Mouse (Mus musculus): ENCODE results near the gene Sapcd2.

The Sapcd2 gene

DNA sequence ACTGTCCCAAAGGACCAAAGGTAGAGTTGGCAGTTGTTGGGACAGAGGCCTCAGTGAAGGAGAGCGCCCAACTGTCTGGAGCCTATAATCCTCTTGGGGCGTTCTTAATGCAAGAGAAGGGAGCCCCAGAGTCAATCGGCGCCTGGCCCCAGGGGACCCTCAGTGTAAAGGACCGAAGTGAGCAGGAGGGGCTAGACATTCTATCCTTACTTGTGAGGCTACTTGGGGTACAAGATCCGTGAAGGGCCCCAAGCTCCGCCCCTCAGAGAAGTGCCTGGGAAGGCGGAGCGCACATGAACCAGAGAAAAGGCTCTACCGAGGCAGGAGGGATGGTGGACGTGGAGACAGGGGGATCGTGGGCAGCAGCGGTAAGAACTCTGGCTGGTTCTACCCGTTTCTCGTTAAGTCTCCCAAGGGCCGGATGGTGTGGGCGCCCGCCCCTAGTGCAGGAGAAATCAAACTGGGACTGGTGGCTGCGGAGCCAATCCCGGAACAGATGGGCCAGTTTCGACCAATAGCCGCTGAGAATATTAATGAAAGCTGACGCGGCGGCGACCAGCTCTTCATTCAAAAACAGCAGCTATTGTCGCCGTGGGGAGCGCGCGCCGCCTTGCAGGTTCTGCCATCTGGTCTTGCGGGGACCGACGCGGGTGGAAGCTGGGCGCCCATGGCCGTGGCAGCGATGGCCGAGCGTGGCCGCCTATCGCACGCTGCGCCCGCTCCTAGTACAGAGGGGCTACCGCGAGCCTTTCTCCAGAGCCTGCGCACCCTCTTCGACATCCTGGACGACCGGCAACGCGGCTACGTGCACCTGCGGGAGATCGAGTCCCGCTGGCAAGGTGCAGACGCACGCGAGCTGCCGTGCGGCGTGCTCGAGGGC lies at the start of gene Sapcd2:
Sapcd2 (plus strand) TSS at position 558 of the 880 bp plus-strand sequence.
- peak; percentile 89 for DNase-seq

DNA sequence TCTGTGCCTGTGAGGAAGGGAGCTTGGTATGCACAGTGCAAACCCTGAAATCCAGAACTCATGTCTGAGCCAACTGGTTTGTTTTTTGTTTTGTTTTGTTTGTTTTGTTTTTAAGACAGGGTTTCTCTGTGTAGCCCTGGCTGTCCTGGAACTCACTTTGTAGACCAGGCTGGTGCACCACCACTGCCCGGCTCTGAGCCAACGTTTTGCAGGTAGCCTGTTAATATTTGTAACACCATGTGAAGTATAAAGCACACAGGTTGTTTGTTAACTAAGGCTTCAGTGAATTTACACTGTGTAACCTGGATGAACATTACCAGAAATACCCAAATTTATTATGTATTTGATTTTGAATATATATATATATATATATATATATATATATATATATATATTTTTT lies 46.1 kb upstream of the Sapcd2 start:
- DNase-seq, result no peak

DNA sequence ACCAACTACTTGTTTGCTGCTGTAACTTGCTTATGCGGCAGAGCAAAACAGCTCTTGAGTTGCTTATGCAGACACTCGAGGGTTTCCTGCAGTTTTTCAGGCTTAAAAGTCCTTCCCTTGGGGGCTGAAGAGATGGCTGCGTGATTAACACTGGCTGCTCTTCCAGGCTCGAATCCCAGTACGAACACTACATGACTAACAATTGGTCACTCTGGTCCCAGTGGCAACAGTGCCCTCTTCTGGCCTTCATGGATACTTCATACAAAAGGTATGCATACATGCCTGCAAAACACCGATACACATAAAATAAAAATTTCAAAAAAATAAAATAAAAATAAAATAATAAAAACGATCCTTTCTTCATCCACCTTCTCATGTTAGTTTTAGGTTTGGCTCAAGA lies 43.7 kb upstream of the Sapcd2 start:
- DNase-seq, result no peak

DNA sequence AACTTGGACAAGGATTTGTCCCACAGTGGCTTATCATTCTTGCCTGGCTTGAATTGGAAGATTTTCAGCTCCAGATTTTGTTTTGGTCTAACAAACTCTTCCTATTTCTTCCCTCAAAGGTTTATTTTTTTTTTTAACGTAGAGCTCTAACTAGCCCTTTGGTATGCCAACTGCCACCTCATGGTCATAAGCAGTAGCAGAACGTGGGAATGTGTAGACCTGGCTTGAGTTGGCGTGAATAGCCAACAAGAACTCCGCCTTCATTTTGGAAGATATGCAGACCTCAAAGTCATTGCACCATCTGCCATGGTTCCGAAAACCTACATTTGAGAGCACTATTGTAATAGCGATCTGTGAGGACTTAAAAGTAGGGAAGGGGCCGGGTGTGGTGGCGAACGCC lies 40.7 kb upstream of the Sapcd2 start:
- no peak for DNase-seq

DNA sequence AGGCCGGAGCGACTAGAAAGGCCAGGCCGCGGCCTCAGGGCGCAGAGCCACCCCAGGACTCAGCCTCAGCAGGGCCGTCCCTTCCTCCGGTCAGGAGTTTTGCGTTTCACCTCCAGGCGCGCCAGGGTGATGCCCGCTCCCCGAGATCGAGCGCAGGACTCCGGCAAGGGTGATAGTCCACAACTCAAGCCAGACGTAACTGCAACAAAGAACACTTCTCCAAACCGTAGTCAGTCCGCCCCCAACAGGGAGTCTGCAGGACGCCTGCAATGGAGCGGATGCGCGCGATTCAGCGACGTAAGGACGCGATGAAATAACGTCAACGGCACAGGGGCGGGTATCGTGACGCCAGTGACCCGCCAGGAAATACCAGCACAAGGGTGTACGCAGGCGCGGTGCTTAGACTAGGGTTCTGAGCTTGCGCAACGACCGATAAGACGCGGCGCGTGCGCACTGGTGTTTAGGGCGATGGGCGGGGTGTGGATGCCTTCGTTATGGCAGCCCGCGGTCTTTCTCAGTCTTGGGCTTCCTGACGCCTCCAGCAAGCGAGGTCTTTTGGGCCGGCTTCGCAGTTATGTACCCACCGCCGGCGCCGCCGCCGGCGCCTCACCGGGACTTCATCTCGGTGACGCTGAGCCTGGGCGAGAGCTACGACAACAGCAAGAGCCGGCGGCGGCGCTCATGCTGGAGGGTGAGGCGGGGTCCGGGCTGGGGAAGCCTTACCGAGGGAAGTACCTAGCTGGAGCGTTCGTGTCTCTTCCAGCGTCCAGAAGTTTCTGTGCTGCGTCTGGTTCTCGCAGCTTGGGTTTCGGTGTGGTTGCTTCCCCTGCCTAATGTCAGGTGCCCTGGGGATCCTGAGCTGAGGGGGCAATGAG lies 39.6 kb upstream of the Sapcd2 start, which contains the start of gene Man1b1:
Man1b1 (plus strand) TSS at position 53 of the 875 bp plus-strand sequence.
- peak; percentile 99 for DNase-seq

DNA sequence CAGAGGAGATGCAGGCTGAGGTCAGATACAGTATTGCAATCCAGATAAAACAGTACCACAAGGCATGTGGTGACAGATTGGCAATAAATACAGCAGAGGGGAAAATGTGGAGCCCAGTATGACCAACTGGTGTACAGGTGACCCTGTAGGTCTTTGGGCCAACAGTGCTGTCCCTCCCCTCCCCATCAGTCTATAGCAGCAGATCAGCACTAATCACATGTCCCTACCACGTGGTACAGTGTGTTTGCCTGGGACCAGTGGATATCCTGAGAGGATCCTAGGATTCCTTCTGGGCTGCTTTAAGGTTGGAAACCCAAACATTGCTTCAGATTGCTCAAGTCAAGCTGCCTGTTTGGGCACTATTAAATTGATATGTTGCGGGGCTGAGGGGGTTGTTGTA lies 38.6 kb upstream of the Sapcd2 start:
- DNase-seq, result no peak

DNA sequence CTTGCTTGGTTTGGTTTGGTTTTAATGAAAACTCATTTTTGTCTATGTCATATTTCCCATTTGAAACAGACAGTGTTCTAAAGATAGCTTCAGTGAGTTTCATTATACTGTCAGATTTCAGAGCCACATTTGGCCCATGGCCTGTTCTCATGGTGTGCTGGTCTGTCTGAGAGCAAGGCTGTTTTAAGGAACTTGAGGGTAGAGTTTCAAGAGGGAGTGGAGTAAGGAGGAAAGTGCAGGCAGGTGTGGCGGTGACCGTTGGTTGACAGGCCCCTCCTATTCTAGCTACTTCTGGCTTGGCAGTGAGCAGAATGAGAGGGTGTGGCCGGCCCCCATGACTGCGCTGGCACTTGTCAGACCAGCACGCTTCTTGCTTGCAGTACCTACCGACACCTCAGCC lies 33.8 kb upstream of the Sapcd2 start:
- DNase-seq, result no peak

DNA sequence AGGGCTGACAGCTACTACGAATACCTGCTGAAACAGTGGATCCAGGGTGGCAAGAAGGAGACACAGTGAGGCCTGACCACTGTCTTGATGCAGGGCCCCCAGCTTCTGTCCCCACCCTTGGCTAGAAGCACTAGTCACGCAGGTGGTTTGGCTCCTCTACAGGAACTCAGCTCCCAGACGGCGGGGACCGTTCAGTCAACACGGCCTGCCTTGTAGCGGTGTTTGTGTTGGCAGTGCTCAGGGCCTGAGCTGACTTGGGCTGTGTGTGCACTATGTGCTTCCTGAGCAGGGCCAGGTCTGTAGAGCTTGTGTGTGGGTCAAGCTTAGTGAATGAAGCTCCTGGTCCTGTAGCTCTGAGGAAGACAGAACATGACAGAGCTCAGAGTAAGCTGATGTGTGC lies 24.0 kb upstream of the Sapcd2 start:
- DNase-seq, result no peak

DNA sequence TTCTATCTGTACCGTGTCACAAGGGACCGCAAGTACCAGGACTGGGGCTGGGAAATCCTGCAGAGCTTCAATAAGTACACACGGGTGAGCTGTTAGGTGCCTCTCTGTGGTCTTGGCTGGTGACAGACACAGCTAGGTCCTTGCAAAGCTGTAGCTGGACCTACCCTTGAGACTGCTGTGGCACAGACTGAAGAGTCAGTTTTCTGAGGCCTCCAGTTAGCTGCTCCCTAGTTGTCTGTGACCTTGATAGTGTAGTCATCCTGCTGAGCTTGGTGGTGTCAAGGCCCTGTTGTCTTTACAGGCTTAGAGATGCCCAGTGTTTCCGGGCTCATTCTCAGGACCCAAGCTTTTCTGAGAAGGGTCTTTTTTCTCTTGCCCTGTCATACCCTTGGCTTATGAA lies 22.6 kb upstream of the Sapcd2 start:
- DNase-seq, result no peak

DNA sequence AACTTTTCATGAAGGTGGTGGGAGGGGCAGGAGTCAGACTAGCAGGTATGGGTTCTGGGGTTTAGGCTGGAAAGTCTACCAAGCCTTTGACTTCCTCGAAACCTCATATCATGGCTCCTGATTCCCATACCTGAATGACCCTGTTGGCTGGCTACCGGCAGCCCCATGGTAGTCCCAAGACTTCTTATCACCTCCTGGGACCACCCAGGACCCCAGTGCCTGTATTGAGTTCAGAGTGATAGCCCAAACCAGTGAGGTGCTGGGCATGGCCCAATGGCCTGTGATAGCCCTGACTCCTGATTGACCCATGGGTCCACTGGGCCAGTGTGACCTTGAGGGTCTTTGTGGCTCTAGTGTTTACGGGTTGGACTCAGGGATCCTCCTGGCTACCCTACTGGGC lies 21.4 kb upstream of the Sapcd2 start:
- DNase-seq, result no peak

DNA sequence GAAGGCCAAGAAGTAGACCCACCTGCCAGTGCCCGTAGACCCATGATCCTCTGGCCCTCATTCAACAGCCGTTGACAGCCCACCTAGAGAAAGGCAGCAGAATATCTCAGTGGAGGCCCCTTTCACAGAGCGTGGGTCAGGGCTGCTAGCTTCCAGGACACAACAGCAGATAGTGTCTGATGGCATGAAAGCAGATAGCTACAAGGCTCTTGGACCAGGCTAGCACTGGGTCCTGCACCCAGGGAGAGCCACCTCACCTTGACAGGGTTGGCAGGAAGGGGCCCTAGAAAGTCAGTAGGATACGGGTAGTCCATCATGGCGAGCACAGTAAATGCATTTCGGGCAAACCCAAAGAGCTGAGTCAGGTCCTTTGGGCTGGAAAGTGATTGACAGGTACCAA lies 17.9 kb upstream of the Sapcd2 start:
- no peak for DNase-seq

DNA sequence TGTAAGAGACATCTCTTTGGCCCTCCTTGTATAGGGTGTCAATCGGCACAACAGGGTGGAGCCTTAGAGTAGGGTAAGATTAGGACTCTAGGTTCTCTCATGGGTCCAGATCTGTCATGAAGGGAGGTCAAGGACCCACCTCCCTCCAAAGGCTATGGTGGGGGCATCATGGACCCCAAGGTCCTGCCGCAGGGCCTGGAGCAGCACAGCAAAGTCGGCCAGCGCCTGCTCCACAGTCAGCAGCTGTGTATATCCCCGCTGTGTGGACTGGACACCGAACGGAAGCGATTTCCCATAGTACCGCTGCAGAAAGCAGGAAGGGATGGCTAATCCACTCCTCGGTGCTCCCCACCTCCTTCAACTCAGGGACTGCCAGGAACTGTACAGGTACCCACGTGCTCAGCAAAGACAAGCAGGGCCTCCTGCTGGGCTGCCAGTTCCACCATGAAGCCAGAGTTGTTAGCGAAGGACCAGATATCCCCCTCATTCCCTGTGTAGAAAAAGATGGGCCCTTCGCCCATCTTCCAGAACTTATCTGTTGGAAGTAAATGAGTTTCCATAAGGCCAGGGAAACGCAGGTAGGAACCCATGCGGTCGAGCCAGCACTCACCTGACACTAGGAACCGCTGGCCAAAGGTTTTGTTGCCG lies 16.6 kb upstream of the Sapcd2 start:
- DNase-seq, result no peak

DNA sequence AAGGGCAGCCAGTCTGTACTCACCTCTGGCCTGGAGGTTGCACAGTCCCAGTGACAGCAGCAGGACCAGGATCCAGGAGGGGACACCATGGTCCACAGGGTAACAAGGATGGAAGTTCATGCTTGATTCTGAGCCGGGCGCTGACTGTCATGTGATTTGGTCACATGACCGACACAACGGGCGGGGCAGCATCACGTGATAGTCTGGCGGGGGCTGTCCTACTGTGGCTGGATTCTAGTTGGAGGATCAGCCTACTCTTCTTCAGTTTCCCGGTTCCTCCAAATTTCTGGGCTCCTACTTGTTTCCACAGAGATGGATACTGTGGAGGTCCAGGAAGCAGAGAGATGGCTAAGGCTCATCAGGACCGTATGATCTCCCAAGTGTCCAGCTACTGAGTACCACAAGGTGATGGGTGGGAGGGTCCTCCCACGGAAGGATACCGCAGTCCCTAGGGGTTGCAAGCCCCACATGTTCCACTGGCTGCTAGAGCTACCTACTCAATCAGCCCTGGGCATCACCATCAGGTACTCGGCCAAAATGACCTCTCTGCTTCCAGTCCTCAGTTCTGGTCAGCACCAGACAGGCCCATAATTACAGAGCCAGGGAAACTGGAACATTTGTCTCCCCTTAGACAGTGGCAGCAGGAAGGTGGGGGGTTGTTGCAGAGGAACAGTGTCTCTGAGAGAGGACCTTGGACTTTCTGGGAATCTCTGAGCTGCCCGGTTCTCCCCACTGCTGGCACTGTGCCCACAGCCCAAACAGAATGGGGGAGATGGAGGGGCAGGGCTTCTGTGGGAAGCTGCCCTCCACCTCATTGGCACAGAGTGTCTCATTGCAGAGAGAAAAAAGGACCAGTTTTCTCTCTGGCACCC lies 15.7 kb upstream of the Sapcd2 start, which contains the start of gene Dpp7:
Dpp7 (minus strand) TSS at position 152 of the 872 bp plus-strand sequence.
- peak; percentile 87 for DNase-seq

DNA sequence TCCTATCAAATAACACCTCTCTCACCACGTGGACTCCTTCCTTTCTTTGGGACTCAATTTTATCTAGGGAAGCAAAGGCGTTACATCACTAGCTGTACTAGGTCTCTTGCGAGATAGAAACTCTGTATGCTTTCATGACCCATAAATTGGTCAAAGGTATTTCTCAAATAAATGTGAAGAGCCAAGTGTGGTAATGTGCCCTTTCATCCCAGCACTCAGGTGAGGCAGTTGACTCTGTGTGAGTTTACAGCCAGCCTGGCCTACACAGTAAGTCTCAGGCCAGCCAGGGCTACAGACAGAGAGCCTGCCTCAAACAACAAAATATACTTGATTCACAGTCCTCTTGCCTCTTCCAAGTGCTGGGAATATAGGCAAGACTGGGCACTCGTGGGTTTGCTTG lies 12.3 kb upstream of the Sapcd2 start:
- no peak for DNase-seq

DNA sequence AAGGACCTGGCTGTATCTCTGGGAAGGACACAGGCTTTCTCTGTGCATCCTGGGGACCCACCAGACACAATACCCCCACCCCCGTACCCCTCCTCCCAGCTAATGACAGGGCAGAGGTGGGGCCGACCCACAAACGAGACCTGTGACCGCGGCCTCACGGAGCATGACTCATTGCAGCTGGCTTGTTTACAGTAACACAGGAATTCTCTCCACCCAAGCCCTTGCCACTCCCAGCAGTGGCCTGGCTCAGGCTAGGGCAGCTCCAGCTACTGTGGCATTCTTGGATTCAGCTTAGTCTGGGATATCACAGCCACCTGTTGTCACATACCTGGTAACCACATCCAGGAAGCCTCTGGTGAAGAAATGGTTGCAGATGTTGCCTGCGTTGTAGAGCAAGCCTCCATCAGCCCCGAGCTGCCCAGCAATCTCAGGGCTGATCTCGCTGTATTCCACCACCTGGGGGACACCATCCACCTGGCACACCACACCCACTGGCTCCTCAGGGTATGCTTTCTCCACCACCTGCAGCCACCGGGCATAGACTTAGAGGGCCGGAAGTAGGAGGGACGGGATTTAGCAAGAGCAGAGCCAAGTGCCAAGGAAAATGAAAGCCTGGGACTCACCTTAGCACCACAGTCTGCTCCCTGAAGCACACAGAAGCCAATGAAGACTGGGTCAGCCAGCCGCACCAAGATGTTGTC lies 8.5 kb upstream of the Sapcd2 start:
- DNase-seq, result no peak

DNA sequence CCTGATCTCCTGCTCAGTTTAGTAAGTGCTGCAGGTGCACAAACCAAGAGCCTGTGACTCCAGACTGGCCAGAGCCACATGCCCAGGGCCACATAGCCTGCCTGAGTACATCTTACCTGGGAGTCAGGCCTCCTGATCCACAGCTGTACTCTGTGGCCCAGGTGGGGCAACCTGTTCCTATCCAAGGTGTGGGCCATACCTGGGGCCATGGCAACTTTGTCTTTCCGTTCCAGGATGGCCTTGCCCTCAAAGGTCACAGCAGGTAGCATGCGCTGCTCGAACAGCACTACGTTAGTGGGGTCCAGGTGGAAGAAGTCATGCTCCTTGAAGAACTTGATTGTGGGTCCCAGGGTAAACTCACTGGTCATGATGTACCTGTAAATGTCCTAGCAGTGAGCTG lies 7.8 kb upstream of the Sapcd2 start:
- DNase-seq, result no peak

DNA sequence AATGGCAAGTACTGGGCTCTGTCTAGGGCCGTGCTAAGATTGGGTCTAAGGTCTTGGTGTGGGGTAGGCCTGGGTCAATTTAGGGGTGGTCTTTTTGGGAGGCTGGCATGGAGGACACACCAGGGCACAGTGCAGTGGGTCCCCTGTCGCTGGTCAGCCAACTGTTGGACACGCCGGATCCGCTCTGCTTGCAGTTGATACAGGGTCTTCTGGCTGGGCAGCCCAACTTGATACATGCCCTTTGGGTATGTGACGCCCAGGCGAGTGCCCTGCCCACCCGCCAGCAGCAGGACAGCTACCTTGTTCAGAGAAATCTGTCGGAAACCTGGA lies 7.4 kb upstream of the Sapcd2 start:
- DNase-seq, result no peak

DNA sequence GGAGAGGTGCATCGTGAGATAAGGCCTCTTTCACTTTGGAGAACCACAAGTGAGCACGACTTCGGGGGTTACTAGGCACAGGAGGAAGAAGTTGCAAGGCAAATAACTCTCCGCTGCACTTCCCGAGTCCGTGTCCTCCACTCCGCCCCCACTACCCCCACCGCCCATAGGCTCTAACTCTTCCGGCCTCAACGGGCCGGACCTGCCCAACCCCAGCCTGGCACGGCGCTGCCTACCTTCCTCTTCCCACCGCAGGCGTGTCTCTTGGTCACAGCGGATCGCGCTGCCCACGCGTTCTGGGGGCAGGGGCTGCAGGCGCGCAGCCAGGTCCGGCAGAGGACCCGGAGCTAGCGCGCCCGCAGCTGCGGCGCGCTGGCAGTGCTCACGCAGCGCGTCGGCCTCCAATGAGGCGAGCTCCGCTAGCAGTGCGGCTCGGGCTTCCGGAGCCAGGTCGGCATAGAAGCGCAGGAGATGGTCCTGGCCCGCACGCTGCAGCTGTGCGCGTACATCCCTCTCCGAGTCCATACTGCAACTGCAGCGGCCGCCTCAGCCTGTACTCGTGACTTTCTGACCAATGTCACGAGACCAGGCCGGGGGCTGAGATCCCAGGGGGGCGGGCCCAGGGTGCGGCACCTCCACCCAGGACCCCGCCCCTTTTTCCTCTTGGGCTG lies 6.9 kb upstream of the Sapcd2 start, which contains the start of gene Uap1l1:
Uap1l1 (minus strand) TSS at position 592 of the 671 bp plus-strand sequence.
- peak; percentile 65 for DNase-seq

DNA sequence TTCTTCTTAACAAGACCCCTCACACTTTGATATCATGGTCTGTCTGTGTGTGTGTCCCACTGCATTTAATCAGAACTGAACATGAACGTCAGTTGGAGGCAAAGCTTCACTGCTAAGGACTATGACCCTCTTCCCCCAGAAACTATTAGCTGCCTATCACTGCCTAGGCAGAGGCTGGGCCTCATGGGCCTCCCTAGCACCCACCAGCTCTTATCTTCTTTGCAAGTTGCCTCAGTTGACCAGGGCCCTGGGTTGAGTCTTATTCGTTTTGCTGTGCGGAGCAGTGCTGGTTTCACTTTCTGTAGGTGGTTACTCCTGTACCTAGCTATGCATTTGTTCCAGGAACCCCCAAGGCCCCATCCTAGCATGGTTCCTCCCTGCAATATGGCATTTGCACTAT lies 2.1 kb upstream of the Sapcd2 start:
- DNase-seq, result no peak

DNA sequence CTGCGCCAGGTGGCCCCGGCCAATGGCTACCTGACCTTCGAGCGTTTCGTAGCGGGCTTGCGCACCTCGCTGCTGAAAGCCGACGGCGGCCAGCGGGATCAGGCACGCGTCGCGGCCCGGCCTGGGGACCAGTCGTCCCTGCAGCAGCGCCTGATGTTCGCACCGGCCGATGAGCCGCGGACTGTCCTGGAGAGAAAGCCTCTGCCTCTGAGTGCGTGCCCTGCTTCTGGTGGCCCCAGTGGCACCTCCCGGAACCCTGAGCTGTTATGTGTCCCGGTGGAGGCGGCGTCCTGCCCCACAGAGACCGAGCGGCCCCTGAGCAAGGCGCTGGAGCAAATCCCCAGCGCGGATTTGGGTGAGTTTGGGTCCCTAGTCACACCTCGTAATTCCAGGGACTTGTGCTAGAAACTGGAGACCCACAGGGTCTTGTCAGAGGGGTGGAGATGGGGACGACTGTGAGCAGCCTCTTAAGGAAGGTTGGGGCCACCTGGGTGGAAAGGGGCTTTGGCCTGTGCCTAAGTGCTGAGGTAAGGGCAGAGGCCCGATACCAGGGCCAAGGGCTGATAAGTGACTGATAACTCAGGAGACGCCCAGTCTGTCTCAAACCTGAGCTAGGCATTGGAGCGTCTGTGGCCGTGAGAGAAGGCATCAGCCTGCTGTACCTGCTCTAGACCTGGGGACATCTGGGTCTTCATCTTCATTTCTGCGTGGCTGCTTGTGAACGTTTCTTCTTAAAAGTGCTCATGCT lies 697 bp downstream of the Sapcd2 start:
- no peak for DNase-seq
